Mouse (Mus musculus): Measurements from ENCODE around the gene P2ry4. TPM values are rescaled to one million over a fixed set of nuclear protein-coding genes. Genes with fewer than 3 reads are reported as not detected.

P2ry4 gene
- polyA plus RNA-seq, 1 experiment from 2014 or later: not detected

- H3K36me3 ChIP-seq: no peaks in the 10 kb centered on the region
- no peaks in the 10 kb centered on the region for H3K4me1 ChIP-seq
- no peak overlapping the region for H3K27ac ChIP-seq
- DNase-seq (ENCODE audit: low spot score): no peak
- WGBS: 85% methylated on average over 3 of the region's 3 CpGs
- H3K9me3 ChIP-seq (replicated peaks): no peaks in the 10 kb centered on the region
- no peak overlapping the region for H3K4me3 ChIP-seq
- peaks cover 50% of the 10 kb centered on the region for H3K27me3 ChIP-seq (ENCODE audit: low read depth, poor library complexity, severe bottlenecking)
These were observed 29.0 kb downstream of the P2ry4 start for GRCm38 (mm10) chrX:100565696-100566095.

DNA sequence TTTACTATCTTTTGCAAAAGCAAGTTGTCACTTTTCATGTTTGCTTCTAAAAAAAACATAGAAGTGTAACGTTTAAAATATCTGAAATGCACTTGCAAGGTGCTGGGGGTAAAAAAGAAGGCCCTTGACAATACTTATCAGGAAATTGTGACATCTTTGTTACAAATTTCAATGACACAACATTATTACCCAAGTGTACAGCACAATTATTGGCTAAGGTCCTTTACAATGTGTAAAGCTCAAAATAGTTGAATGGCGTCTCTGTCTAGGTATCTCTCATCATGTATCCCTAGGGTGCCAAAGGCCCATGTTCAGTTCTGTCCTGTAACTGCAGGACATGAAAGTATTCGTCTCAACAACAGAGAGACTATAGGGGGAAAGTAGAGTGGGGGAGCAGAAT is 38.6 kb downstream of the P2ry4 start:
- Histone ChIP-seq H3K36me3 (no peaks in the 10 kb centered on the region), H3K4me1 (no peaks in the 10 kb centered on the region), H3K4me3 (no peak overlapping the region), H3K27me3 (ENCODE audit: low read depth, poor library complexity, severe bottlenecking) (peaks cover 70% of the 10 kb centered on the region), H3K9me3 (replicated peaks) (no peaks in the 10 kb centered on the region), H3K27ac (no peak overlapping the region)
- WGBS: 84% methylated on average over 3 of the region's 3 CpGs
- DNase-seq (ENCODE audit: low spot score): no peak

Other genes with a start within 250 kb of the P2ry4 start
- gene Otud6a, start 165.9 kb downstream of the P2ry4 start, polyA plus RNA-seq (2016; fragmentation: Nextera tagmentation; extraction: Ambion mirVana): not detected in 2 replicates
- 0.79 and 1.1 TPM in 2 replicates for gene Awat2, start 152.2 kb downstream of the P2ry4 start, polyA plus RNA-seq (2016; fragmentation: Nextera tagmentation; extraction: Ambion mirVana)
- 43.1 and 45.5 TPM in 2 replicates for gene Igbp1, start 100.6 kb downstream of the P2ry4 start, polyA plus RNA-seq (2016; fragmentation: Nextera tagmentation; extraction: Ambion mirVana)
- not detected in 2 replicates for gene Dgat2l6, start 70.0 kb downstream of the P2ry4 start, polyA plus RNA-seq (2016; fragmentation: Nextera tagmentation; extraction: Ambion mirVana)
- not detected in 2 replicates for gene Awat1, start 22.6 kb downstream of the P2ry4 start, polyA plus RNA-seq (2016; fragmentation: Nextera tagmentation; extraction: Ambion mirVana)
- gene Arr3, start 10.6 kb upstream of the P2ry4 start, polyA plus RNA-seq (2016; fragmentation: Nextera tagmentation; extraction: Ambion mirVana): not detected in 2 replicates
- gene Kif4, start 30.9 kb upstream of the P2ry4 start, polyA plus RNA-seq (2016; fragmentation: Nextera tagmentation; extraction: Ambion mirVana): 32.8 and 39.7 TPM in 2 replicates
- gene Pdzd11, start 31.7 kb upstream of the P2ry4 start, polyA plus RNA-seq (2016; fragmentation: Nextera tagmentation; extraction: Ambion mirVana): 111 and 119 TPM in 2 replicates
- gene Gdpd2, start 135.0 kb upstream of the P2ry4 start, polyA plus RNA-seq (2016; fragmentation: Nextera tagmentation; extraction: Ambion mirVana): 1.4 and 1.5 TPM in 2 replicates
- 15.7 and 17.4 TPM in 2 replicates for gene Dlg3, start 172.9 kb upstream of the P2ry4 start, polyA plus RNA-seq (2016; fragmentation: Nextera tagmentation; extraction: Ambion mirVana)